Mouse (Mus musculus): ENCODE data around the gene Fam167b. TPM values are rescaled to one million over a fixed set of nuclear protein-coding genes. Genes with fewer than 3 reads are reported as not detected.

The Fam167b gene
- polyA plus RNA-seq, 1 experiment = 27.2 TPM

- Histone ChIP-seq H3K27ac (ENCODE audit: insufficient read depth, low read depth, low read length) (peak within 1 kb of the TSS; percentile 54; the same call in 1 of the 2 replicates), H3K36me3 (ENCODE audit: control insufficient read depth, insufficient read depth, low read length) (no peaks in the 10 kb centered on the region), H3K4me3 (ENCODE audit: insufficient read depth, low read depth, low read length) (peak within 1 kb of the TSS; percentile 90), H3K4me1 (ENCODE audit: control insufficient read depth, insufficient read depth, low read length) (peaks cover 7% of the 10 kb centered on the region; the same call in 1 of the 2 replicates), H3K27me3 (replicated peaks; ENCODE audit: control insufficient read depth, insufficient read depth, low read length) (no peaks in the 10 kb centered on the region)
- TF ChIP-seq POLR2A (IDR thresholded peaks at IDR 0.05; ENCODE audit: low read depth, low read length) = peak; percentile 64
- TF ChIP-seq CTCF (conservative IDR thresholded peaks at IDR 0.05; ENCODE audit: insufficient read depth, insufficient read length, low read depth, low read length) = 0 out of 2 replicates have a peak, but pooled peaks have one; percentile 3
- under 1% methylated on average over 74 of the region's 74 CpGs for WGBS
- peak; percentile 91 for DNase-seq
Observed at GRCm38 (mm10) chr4:129600233-129601158, 22.1 kb upstream of the Fam167b start, which contains the start of the genes Eif3i and Tmem234. Gene Eif3i, minus strand, starts transcription at chr4:129600648. Gene Tmem234, plus strand, starts transcription at chr4:129600668.

GRCm38 (mm10) chr4:129588865-129589264 lies 10.5 kb upstream of the Fam167b start:
- DNase-seq = no peak
- WGBS = 67% methylated on average over 4 of the region's 4 CpGs
- H3K4me1 ChIP-seq (ENCODE audit: control insufficient read depth, insufficient read depth, low read length) = peaks cover 3% of the 10 kb centered on the region; the same call in 1 of the 2 replicates
- H3K4me3 ChIP-seq (ENCODE audit: insufficient read depth, low read depth, low read length) = no peak overlapping the region
- H3K27ac ChIP-seq (ENCODE audit: insufficient read depth, low read depth, low read length) = no peak overlapping the region
- H3K36me3 ChIP-seq (ENCODE audit: control insufficient read depth, insufficient read depth, low read length) = peaks cover 4% of the 10 kb centered on the region
- TF ChIP-seq POLR2A (IDR thresholded peaks at IDR 0.05; ENCODE audit: low read depth, low read length) = no peak
- no peak for TF ChIP-seq CTCF (conservative IDR thresholded peaks at IDR 0.05; ENCODE audit: insufficient read depth, insufficient read length, low read depth, low read length)
- no peaks in the 10 kb centered on the region for H3K27me3 ChIP-seq (replicated peaks; ENCODE audit: control insufficient read depth, insufficient read depth, low read length)

DNA sequence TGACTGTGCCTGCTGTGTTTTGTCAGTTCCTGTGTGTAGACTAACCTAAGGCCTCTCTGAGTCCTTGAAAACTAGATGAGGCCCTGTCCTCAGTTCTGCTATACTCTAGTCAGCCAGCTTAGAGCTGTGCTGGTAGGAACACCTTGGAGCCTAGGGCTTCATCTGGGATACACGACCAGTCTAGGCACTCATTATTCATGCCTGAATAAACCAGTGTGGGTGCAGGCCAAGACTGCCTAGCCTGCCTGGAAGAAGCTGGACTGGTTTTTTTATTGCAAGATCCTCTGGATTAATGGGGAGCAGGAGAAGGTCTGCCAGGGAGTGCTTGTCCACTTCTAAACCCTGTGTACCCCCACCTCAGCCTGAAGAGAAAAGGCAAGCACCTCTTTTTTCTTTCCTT lies 8.6 kb upstream of the Fam167b start:
- DNase-seq = peak; percentile 80
- 31% methylated on average over 1 of the region's 1 CpGs for WGBS
- peak overlapping the region; percentile 34; the same call in 1 of the 2 replicates for H3K27ac ChIP-seq (ENCODE audit: insufficient read depth, low read depth, low read length)
- TF ChIP-seq CTCF (conservative IDR thresholded peaks at IDR 0.05; ENCODE audit: insufficient read depth, insufficient read length, low read depth, low read length) (no peak), POLR2A (IDR thresholded peaks at IDR 0.05; ENCODE audit: low read depth, low read length) (no peak)
- H3K27me3 ChIP-seq (replicated peaks; ENCODE audit: control insufficient read depth, insufficient read depth, low read length) = no peaks in the 10 kb centered on the region
- no peak overlapping the region for H3K4me3 ChIP-seq (ENCODE audit: insufficient read depth, low read depth, low read length)
- peaks cover 3% of the 10 kb centered on the region; the same call in 1 of the 2 replicates for H3K4me1 ChIP-seq (ENCODE audit: control insufficient read depth, insufficient read depth, low read length)
- H3K36me3 ChIP-seq (ENCODE audit: control insufficient read depth, insufficient read depth, low read length) = no peaks in the 10 kb centered on the region

- Histone ChIP-seq H3K4me1 (ENCODE audit: control insufficient read depth, insufficient read depth, low read length) (peaks cover 3% of the 10 kb centered on the region; the same call in 1 of the 2 replicates), H3K27me3 (replicated peaks; ENCODE audit: control insufficient read depth, insufficient read depth, low read length) (no peaks in the 10 kb centered on the region), H3K27ac (ENCODE audit: insufficient read depth, low read depth, low read length) (no peak overlapping the region), H3K4me3 (ENCODE audit: insufficient read depth, low read depth, low read length) (no peak overlapping the region), H3K36me3 (ENCODE audit: control insufficient read depth, insufficient read depth, low read length) (no peaks in the 10 kb centered on the region)
- 78% methylated on average over 9 of the region's 9 CpGs for WGBS
- no peak for DNase-seq
- TF ChIP-seq POLR2A (IDR thresholded peaks at IDR 0.05; ENCODE audit: low read depth, low read length) = no peak
- TF ChIP-seq CTCF (conservative IDR thresholded peaks at IDR 0.05; ENCODE audit: insufficient read depth, insufficient read length, low read depth, low read length) = no peak
Observed at GRCm38 (mm10) chr4:129585773-129586172, 7.4 kb upstream of the Fam167b start.

DNA sequence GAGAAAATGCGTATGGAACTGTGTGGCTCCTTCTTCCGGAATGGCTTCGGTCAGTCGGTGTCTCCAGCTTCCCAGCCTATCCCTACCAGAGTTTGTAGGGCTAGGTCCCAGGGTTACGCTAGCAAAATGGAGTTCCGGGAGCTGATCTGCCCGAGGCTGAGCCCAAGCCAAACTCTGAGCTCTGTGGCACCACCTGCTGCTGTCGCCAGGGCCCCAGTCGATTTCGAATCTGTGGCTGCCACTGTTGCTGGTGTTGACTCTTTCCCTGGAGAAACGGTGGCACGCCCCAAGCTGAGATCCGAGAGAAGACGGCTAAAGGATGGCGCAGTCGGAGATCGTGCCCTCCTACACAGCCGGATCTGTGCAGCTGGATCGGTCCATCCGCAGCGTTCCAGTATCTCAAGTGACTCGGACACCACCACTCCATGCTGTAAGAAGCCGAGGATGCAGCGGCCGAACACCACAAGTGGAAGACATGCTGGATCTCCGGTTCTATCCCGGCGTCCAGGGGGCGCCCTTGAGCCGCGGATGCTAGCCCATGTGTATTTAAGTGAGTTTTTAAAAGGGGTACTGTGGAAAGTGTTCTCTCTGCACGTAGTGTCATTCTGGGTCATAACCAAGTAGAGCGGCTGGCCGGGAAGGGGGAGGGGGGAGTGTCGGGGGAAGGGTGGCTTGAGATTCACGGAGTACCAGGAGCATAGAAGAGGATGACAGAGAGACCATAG lies 6.7 kb upstream of the Fam167b start:
- TF ChIP-seq POLR2A (IDR thresholded peaks at IDR 0.05; ENCODE audit: low read depth, low read length) (no peak), CTCF (conservative IDR thresholded peaks at IDR 0.05; ENCODE audit: insufficient read depth, insufficient read length, low read depth, low read length) (peak; percentile 78)
- Histone ChIP-seq H3K27me3 (replicated peaks; ENCODE audit: control insufficient read depth, insufficient read depth, low read length) (no peaks in the 10 kb centered on the region), H3K4me3 (ENCODE audit: insufficient read depth, low read depth, low read length) (peak overlapping the region; percentile 66), H3K27ac (ENCODE audit: insufficient read depth, low read depth, low read length) (peak overlapping the region; percentile 72), H3K4me1 (ENCODE audit: control insufficient read depth, insufficient read depth, low read length) (peaks cover 3% of the 10 kb centered on the region; the same call in 1 of the 2 replicates), H3K36me3 (ENCODE audit: control insufficient read depth, insufficient read depth, low read length) (no peaks in the 10 kb centered on the region)
- DNase-seq = peak; percentile 94
- 2% methylated on average over 36 of the region's 36 CpGs for WGBS

- peaks cover 3% of the 10 kb centered on the region; the same call in 1 of the 2 replicates for H3K4me1 ChIP-seq (ENCODE audit: control insufficient read depth, insufficient read depth, low read length)
- peak overlapping the region; percentile 72; the same call in 1 of the 2 replicates for H3K27ac ChIP-seq (ENCODE audit: insufficient read depth, low read depth, low read length)
- TF ChIP-seq CTCF (conservative IDR thresholded peaks at IDR 0.05; ENCODE audit: insufficient read depth, insufficient read length, low read depth, low read length) = no peak
- TF ChIP-seq POLR2A (IDR thresholded peaks at IDR 0.05; ENCODE audit: low read depth, low read length) = no peak
- no peaks in the 10 kb centered on the region for H3K36me3 ChIP-seq (ENCODE audit: control insufficient read depth, insufficient read depth, low read length)
- WGBS = 79% methylated on average over 1 of the region's 1 CpGs
- no peak for DNase-seq
- no peaks in the 10 kb centered on the region for H3K27me3 ChIP-seq (replicated peaks; ENCODE audit: control insufficient read depth, insufficient read depth, low read length)
- H3K4me3 ChIP-seq (ENCODE audit: insufficient read depth, low read depth, low read length) = no peak overlapping the region; the same call in 1 of the 2 replicates
Observed at GRCm38 (mm10) chr4:129584370-129584769, 6.0 kb upstream of the Fam167b start.

Data from kidney, adult 2 months (tissue).